Mouse (Mus musculus): ENCODE data around the gene Rhcg. TPM values are rescaled to one million over a fixed set of nuclear protein-coding genes. Genes with fewer than 3 reads are reported as not detected.

Rhcg gene
- polyA plus RNA-seq (2014; fragmentation: Nextera tagmentation; extraction: Ambion mirVana): not detected in 2 replicates

DNA sequence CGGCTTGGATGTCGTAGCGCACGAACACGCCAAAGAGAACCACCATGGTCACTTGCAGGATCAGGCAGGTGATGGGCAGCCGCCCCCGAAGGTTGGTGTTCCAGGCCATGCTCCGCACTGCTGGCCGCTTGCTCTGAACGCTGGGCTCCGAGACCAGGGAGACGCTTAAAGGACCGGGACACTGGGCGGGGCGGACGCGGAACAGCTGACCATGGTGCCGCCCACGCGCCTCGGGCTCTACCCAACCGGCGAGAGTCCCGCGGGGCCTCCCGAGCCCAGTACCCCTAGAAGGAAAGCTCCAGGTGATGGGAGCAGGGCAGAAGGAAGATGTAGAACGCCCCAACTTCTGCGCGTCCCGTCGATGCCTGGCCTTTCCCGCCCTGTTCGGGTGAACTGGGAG lies at the start of gene Rhcg:
Gene Rhcg (minus strand): TSS at position 240 of the 400 bp plus-strand sequence.
- 0 out of 2 replicates have a peak within 1 kb of the TSS, but pooled peaks have one; percentile 18 for H3K4me3 ChIP-seq (ENCODE audit: low read depth, low read length)
- H3K27ac ChIP-seq (ENCODE audit: low read depth): no peak within 1 kb of the TSS
- no peaks in the 10 kb centered on the region for H3K4me1 ChIP-seq (ENCODE audit: insufficient read depth)
- no peaks in the 10 kb centered on the region for H3K9me3 ChIP-seq (ENCODE audit: low read depth, low read length)
- ATAC-seq (ENCODE audit: insufficient read depth) (0 out of 2 replicates have a peak, but pooled peaks have one; percentile 41), DNase-seq (peak; percentile 25)
- H3K36me3 ChIP-seq (ENCODE audit: insufficient read depth): no peaks in the 10 kb centered on the region
- TF ChIP-seq CTCF (IDR thresholded peaks at IDR 0.05; ENCODE audit: low read depth): no peak
- peaks cover 41% of the 10 kb centered on the region for H3K27me3 ChIP-seq (ENCODE audit: insufficient read depth, low read length)
- WGBS: 6% methylated on average over 33 of the region's 33 CpGs
- no peak within 1 kb of the TSS for H3K9ac ChIP-seq
- H3K4me2 ChIP-seq: peak within 1 kb of the TSS; percentile 51

DNA sequence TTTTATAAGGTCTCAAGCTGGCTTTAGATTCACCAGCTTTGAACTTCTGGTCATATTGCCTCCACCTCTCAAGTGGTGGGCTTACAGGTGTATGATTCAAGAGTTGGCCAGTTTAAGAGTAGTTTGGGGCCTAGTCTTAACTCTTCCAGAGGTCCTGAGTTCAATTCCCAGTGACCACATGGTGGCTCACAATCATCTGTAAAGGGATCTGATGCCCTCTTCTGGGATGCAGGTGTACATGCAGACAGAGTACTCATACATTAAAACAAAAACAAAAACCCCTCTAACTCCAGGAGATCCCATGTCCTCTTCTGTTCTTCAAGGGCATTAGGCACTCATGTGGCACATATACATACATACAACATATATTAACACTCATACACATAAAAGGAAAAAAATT lies 49.2 kb upstream of the Rhcg start:
- Histone ChIP-seq H3K4me3 (ENCODE audit: low read depth, low read length) (no peak overlapping the region), H3K9ac (no peak overlapping the region), H3K27ac (ENCODE audit: low read depth) (no peak overlapping the region), H3K36me3 (ENCODE audit: insufficient read depth) (peaks cover 62% of the 10 kb centered on the region), H3K9me3 (ENCODE audit: low read depth, low read length) (no peaks in the 10 kb centered on the region), H3K4me2 (no peak overlapping the region), H3K4me1 (ENCODE audit: insufficient read depth) (peaks cover 8% of the 10 kb centered on the region; the same call in 1 of the 2 replicates), H3K27me3 (ENCODE audit: insufficient read depth, low read length) (no peaks in the 10 kb centered on the region)
- no peak for TF ChIP-seq CTCF (IDR thresholded peaks at IDR 0.05; ENCODE audit: low read depth)
- ATAC-seq (ENCODE audit: insufficient read depth) (no peak), DNase-seq (no peak)

DNA sequence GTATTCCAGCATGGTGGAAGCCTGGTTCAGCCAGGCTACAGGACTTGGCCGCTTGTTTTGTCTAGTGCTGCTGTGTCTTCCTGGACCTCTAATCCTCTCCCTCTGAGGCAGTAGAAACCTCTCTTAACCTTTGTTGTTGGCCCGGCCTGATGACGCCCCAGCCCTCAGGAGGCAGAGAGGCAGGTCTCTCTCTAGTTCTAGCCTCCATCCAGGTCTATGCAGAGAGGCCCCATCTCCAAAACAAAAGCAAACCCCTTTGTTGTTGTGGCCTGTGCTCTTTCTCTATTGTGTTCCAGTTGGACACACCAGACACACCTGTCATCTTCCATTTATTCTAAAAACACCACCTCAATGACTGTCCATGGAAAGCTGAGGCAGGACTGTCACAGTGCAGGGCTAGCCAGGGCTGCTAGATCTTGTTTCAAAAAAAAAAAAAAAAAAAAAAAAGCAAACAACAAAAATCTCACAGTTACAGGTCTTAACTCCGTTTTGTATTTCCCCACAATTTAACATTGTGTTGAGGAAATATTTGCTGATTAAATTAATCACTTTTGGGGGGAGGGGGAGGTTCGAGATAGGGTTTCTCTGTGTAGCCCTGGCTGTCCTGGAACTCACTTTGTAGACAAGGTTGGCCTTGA lies 43.9 kb upstream of the Rhcg start:
- Histone ChIP-seq H3K4me1 (ENCODE audit: insufficient read depth) (peaks cover 9% of the 10 kb centered on the region; the same call in 1 of the 2 replicates), H3K4me2 (peak overlapping the region; percentile 83), H3K4me3 (ENCODE audit: low read depth, low read length) (peak overlapping the region; percentile 99), H3K27ac (ENCODE audit: low read depth) (no peak overlapping the region), H3K9ac (peak overlapping the region; percentile 93), H3K36me3 (ENCODE audit: insufficient read depth) (peaks cover 12% of the 10 kb centered on the region; the same call in 1 of the 2 replicates), H3K9me3 (ENCODE audit: low read depth, low read length) (no peaks in the 10 kb centered on the region), H3K27me3 (ENCODE audit: insufficient read depth, low read length) (no peaks in the 10 kb centered on the region)
- 10% methylated on average over 5 of the region's 5 CpGs for WGBS
- ATAC-seq (ENCODE audit: insufficient read depth) (no peak), DNase-seq (peak; percentile 11)
- TF ChIP-seq CTCF (IDR thresholded peaks at IDR 0.05; ENCODE audit: low read depth): no peak

DNA sequence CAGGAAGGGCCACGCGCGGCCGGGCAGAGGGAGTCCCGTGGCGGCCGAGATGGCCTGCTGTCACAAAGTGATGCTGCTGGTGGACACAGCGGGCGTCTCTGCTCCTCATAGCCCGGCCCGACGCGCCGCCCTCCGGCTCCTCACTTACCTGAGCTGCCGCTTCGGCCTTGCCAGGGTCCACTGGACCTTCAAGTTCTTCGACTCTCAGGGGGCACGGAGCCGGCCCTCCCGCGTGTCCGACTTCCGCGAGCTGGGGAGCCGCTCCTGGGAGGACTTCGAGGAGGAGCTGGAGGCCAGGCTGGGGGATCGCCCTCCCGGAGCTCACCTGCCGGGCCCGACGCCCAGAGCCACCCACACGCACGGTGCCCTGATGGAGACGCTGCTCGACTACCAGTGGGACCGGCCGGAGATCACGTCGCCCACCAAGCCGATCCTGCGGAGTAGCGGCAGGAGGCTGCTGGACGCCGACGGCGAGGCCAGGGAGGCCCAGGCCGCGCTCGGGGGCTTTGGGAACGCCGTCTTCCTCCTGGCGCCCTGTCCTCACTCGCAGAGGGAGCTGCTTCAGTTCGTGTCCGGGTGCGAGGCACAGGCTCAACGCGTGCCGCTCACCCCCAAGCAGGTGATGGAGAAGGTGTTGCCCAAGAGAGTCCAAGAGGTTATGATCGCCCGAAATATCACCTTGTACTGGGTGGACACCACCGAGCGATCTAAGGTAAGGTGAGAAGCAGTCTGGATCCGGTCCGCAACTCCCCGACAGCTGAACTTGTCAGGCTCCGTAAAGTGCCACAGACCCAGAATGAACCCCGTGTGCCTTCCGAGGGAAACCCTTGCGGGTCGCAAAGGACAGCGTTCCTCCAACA lies 43.1 kb upstream of the Rhcg start:
- Histone ChIP-seq H3K27ac (ENCODE audit: low read depth) (peak overlapping the region; percentile 58), H3K4me2 (peak overlapping the region; percentile 83), H3K9me3 (ENCODE audit: low read depth, low read length) (no peaks in the 10 kb centered on the region), H3K9ac (peak overlapping the region; percentile 93), H3K4me1 (ENCODE audit: insufficient read depth) (peaks cover 9% of the 10 kb centered on the region; the same call in 1 of the 2 replicates), H3K27me3 (ENCODE audit: insufficient read depth, low read length) (no peaks in the 10 kb centered on the region), H3K36me3 (ENCODE audit: insufficient read depth) (peaks cover 5% of the 10 kb centered on the region; the same call in 1 of the 2 replicates), H3K4me3 (ENCODE audit: low read depth, low read length) (peak overlapping the region; percentile 99)
- DNase-seq (peak; percentile 11), ATAC-seq (ENCODE audit: insufficient read depth) (peak; percentile 47)
- under 1% methylated on average over 71 of the region's 73 CpGs for WGBS
- TF ChIP-seq CTCF (IDR thresholded peaks at IDR 0.05; ENCODE audit: low read depth): no peak

DNA sequence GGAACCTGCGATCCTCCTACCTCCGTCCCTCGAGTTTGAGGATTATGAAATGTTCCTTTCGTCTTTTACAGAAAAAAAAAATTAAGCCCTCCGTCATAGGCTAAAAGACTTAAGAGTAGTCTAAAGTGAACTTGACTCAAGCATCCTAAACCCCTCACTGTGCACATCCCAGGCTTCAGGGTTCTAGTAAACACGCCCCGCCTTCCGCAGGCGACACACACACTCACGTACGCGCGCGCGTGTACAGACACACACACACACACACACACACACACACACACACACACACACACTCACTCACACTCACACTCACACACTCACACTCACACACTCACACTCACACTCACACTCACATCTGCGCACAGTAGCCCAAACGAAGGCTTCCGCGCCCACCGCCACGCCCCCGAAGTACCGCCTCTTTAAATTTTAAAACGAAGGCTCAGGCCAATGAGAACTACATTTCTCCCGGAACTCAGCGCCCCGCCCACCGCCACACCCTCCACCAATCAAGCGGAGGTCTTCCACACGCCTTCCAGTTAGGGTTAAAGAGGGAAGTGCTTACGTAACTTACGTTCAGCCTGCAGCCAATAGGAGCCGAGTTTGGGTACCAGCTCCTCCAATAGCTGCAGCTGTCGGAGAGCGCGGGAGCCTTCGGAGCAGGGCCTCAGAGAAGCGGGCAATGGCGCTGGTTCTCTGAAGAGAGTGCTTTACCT lies 42.3 kb upstream of the Rhcg start, which contains the start of gene Ticrr:
Gene Ticrr (plus strand): TSS at position 619 of the 713 bp plus-strand sequence.
- no peak for TF ChIP-seq CTCF (IDR thresholded peaks at IDR 0.05; ENCODE audit: low read depth)
- H3K36me3 ChIP-seq (ENCODE audit: insufficient read depth): 0 out of 2 replicates have a peak, but pooled peaks cover 4% of the 10 kb centered on the region
- peaks cover 9% of the 10 kb centered on the region; the same call in 1 of the 2 replicates for H3K4me1 ChIP-seq (ENCODE audit: insufficient read depth)
- H3K27me3 ChIP-seq (ENCODE audit: insufficient read depth, low read length): no peaks in the 10 kb centered on the region
- peak within 1 kb of the TSS; percentile 83 for H3K4me2 ChIP-seq
- peak within 1 kb of the TSS; percentile 99 for H3K4me3 ChIP-seq (ENCODE audit: low read depth, low read length)
- H3K27ac ChIP-seq (ENCODE audit: low read depth): peak within 1 kb of the TSS; percentile 58
- DNase-seq (peak; percentile 99), ATAC-seq (ENCODE audit: insufficient read depth) (peak; percentile 100)
- under 1% methylated on average over 39 of the region's 39 CpGs for WGBS
- no peaks in the 10 kb centered on the region for H3K9me3 ChIP-seq (ENCODE audit: low read depth, low read length)
- peak within 1 kb of the TSS; percentile 93 for H3K9ac ChIP-seq

DNA sequence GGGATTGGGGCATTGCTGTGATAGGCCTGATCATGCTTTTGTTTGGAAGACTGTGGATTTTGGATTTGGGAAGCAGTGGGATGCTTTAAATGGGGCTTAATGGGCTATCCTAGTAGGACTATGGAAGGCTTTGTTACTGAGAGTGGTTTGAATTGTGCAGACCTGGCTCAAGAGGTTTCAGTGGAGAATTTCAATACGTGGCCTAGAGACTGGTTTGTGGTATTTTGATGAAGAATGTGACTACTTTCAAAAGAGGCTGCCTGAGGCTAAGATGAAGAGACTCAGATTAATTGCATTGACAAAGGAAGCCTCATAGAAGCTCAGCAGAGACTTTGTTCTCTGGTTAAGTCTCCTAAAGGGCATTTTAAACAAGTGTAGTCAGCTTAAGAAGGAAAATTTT lies 37.1 kb upstream of the Rhcg start:
- H3K36me3 ChIP-seq (ENCODE audit: insufficient read depth): no peaks in the 10 kb centered on the region
- no peak overlapping the region for H3K27ac ChIP-seq (ENCODE audit: low read depth)
- no peaks in the 10 kb centered on the region for H3K9me3 ChIP-seq (ENCODE audit: low read depth, low read length)
- H3K27me3 ChIP-seq (ENCODE audit: insufficient read depth, low read length): no peaks in the 10 kb centered on the region
- no peak overlapping the region for H3K4me3 ChIP-seq (ENCODE audit: low read depth, low read length)
- H3K4me1 ChIP-seq (ENCODE audit: insufficient read depth): no peaks in the 10 kb centered on the region
- ATAC-seq (ENCODE audit: insufficient read depth): no peak
- WGBS: 65% methylated on average over 1 of the region's 1 CpGs
- H3K4me2 ChIP-seq: no peak overlapping the region
- H3K9ac ChIP-seq: no peak overlapping the region
- no peak for TF ChIP-seq CTCF (IDR thresholded peaks at IDR 0.05; ENCODE audit: low read depth)
- DNase-seq: no peak

All from lung, embryonic 14.5 days (tissue).